Mouse (Mus musculus): ENCODE measurements around the gene Rxfp1. TPM values are rescaled to one million over a fixed set of nuclear protein-coding genes. Genes with fewer than 3 reads are reported as not detected.

The Rxfp1 gene
- 0.05 and 0.61 TPM in 2 replicates for polyA plus RNA-seq (2014; fragmentation: Nextera tagmentation; extraction: Ambion mirVana)

- H3K9me3 ChIP-seq (ENCODE audit: low read depth, low read length), result no peaks in the 10 kb centered on the region
- ATAC-seq (ENCODE audit: insufficient read depth) (no peak), DNase-seq (no peak)
- no peak within 1 kb of the TSS for H3K27ac ChIP-seq (ENCODE audit: low read depth)
- no peaks in the 10 kb centered on the region for H3K4me1 ChIP-seq (ENCODE audit: insufficient read depth)
- H3K27me3 ChIP-seq (ENCODE audit: insufficient read depth, low read length), result no peaks in the 10 kb centered on the region
- WGBS, result 41% methylated on average over 4 of the region's 4 CpGs
- no peaks in the 10 kb centered on the region for H3K36me3 ChIP-seq (ENCODE audit: insufficient read depth)
- H3K9ac ChIP-seq, result no peak within 1 kb of the TSS
- no peak for TF ChIP-seq CTCF (IDR thresholded peaks at IDR 0.05; ENCODE audit: low read depth)
- no peak within 1 kb of the TSS for H3K4me2 ChIP-seq
- H3K4me3 ChIP-seq (ENCODE audit: low read depth, low read length), result no peak within 1 kb of the TSS
Measured at GRCm38 (mm10) chr3:79737780-79738179, at the start of gene Rxfp1. Gene Rxfp1, minus strand, starts transcription at chr3:79737880.

GRCm38 (mm10) chr3:79784362-79784736 lies 46.7 kb upstream of the Rxfp1 start:
- peak overlapping the region; percentile 54 for H3K4me2 ChIP-seq
- H3K4me3 ChIP-seq (ENCODE audit: low read depth, low read length), result peak overlapping the region; percentile 14; the same call in 1 of the 2 replicates
- H3K9ac ChIP-seq, result 0 out of 2 replicates have a peak overlapping the region, but pooled peaks have one; percentile 6
- no peaks in the 10 kb centered on the region for H3K9me3 ChIP-seq (ENCODE audit: low read depth, low read length)
- ATAC-seq (ENCODE audit: insufficient read depth) (peak; percentile 48; the same call in 1 of the 2 replicates), DNase-seq (peak; percentile 38)
- peak overlapping the region; percentile 46 for H3K27ac ChIP-seq (ENCODE audit: low read depth)
- H3K36me3 ChIP-seq (ENCODE audit: insufficient read depth), result no peaks in the 10 kb centered on the region
- TF ChIP-seq CTCF (IDR thresholded peaks at IDR 0.05; ENCODE audit: low read depth), result no peak
- H3K4me1 ChIP-seq (ENCODE audit: insufficient read depth), result no peaks in the 10 kb centered on the region
- WGBS, result 3% methylated on average over 11 of the region's 11 CpGs
- no peaks in the 10 kb centered on the region for H3K27me3 ChIP-seq (ENCODE audit: insufficient read depth, low read length)

- Histone ChIP-seq H3K4me3 (ENCODE audit: low read depth, low read length) (peak overlapping the region; percentile 14; the same call in 1 of the 2 replicates), H3K4me2 (peak overlapping the region; percentile 54), H3K9ac (0 out of 2 replicates have a peak overlapping the region, but pooled peaks have one; percentile 6), H3K27me3 (ENCODE audit: insufficient read depth, low read length) (no peaks in the 10 kb centered on the region), H3K4me1 (ENCODE audit: insufficient read depth) (no peaks in the 10 kb centered on the region), H3K27ac (ENCODE audit: low read depth) (no peak overlapping the region; the same call in 1 of the 2 replicates), H3K9me3 (ENCODE audit: low read depth, low read length) (no peaks in the 10 kb centered on the region), H3K36me3 (ENCODE audit: insufficient read depth) (no peaks in the 10 kb centered on the region)
- no peak for TF ChIP-seq CTCF (IDR thresholded peaks at IDR 0.05; ENCODE audit: low read depth)
- DNase-seq (peak; percentile 49), ATAC-seq (ENCODE audit: insufficient read depth) (peak; percentile 86)
- WGBS, result 5% methylated on average over 10 of the region's 10 CpGs
Measured at GRCm38 (mm10) chr3:79783630-79784361, 46.1 kb upstream of the Rxfp1 start.

- no peak overlapping the region for H3K4me2 ChIP-seq
Measured at GRCm38 (mm10) chr3:79772701-79773100, 35.0 kb upstream of the Rxfp1 start.

GRCm38 (mm10) chr3:79753736-79754135 lies 16.1 kb upstream of the Rxfp1 start:
- Histone ChIP-seq H3K4me3 (ENCODE audit: low read depth, low read length) (no peak overlapping the region), H3K9me3 (ENCODE audit: low read depth, low read length) (no peaks in the 10 kb centered on the region), H3K4me1 (ENCODE audit: insufficient read depth) (no peaks in the 10 kb centered on the region), H3K4me2 (no peak overlapping the region), H3K9ac (no peak overlapping the region), H3K36me3 (ENCODE audit: insufficient read depth) (no peaks in the 10 kb centered on the region), H3K27me3 (ENCODE audit: insufficient read depth, low read length) (no peaks in the 10 kb centered on the region), H3K27ac (ENCODE audit: low read depth) (no peak overlapping the region)
- 62% methylated on average over 1 of the region's 1 CpGs for WGBS
- no peak for TF ChIP-seq CTCF (IDR thresholded peaks at IDR 0.05; ENCODE audit: low read depth)
- no peak for DNase-seq
- ATAC-seq (ENCODE audit: insufficient read depth), result no peak

More at GRCm38 (mm10) chr3:79772701-79773100, 35.0 kb upstream of the Rxfp1 start:
- H3K4me1 ChIP-seq (ENCODE audit: insufficient read depth), result no peaks in the 10 kb centered on the region
- no peak for TF ChIP-seq CTCF (IDR thresholded peaks at IDR 0.05; ENCODE audit: low read depth)
- ATAC-seq (ENCODE audit: insufficient read depth) (no peak), DNase-seq (no peak)
- H3K4me3 ChIP-seq (ENCODE audit: low read depth, low read length), result no peak overlapping the region
- no peak overlapping the region for H3K27ac ChIP-seq (ENCODE audit: low read depth)
- no peak overlapping the region for H3K9ac ChIP-seq
- no peaks in the 10 kb centered on the region for H3K9me3 ChIP-seq (ENCODE audit: low read depth, low read length)
- WGBS, result 68% methylated on average over 2 of the region's 2 CpGs
- no peaks in the 10 kb centered on the region for H3K27me3 ChIP-seq (ENCODE audit: insufficient read depth, low read length)
- no peaks in the 10 kb centered on the region for H3K36me3 ChIP-seq (ENCODE audit: insufficient read depth)

- no peaks in the 10 kb centered on the region for H3K9me3 ChIP-seq (ENCODE audit: low read depth, low read length)
- no peak for ATAC-seq (ENCODE audit: insufficient read depth)
- no peak for DNase-seq
- TF ChIP-seq CTCF (IDR thresholded peaks at IDR 0.05; ENCODE audit: low read depth), result no peak
- H3K36me3 ChIP-seq (ENCODE audit: insufficient read depth), result no peaks in the 10 kb centered on the region
- H3K4me1 ChIP-seq (ENCODE audit: insufficient read depth), result no peaks in the 10 kb centered on the region
- H3K9ac ChIP-seq, result no peak overlapping the region
- no peak overlapping the region for H3K4me2 ChIP-seq
- H3K27me3 ChIP-seq (ENCODE audit: insufficient read depth, low read length), result no peaks in the 10 kb centered on the region
- no peak overlapping the region for H3K4me3 ChIP-seq (ENCODE audit: low read depth, low read length)
- WGBS, result 86% methylated on average over 6 of the region's 6 CpGs
- H3K27ac ChIP-seq (ENCODE audit: low read depth), result no peak overlapping the region
Measured at GRCm38 (mm10) chr3:79746585-79746984, 8.9 kb upstream of the Rxfp1 start.

GRCm38 (mm10) chr3:79745101-79745500 lies 7.4 kb upstream of the Rxfp1 start:
- 62% methylated on average over 6 of the region's 6 CpGs for WGBS
- Histone ChIP-seq H3K27ac (ENCODE audit: low read depth) (no peak overlapping the region), H3K9me3 (ENCODE audit: low read depth, low read length) (no peaks in the 10 kb centered on the region), H3K36me3 (ENCODE audit: insufficient read depth) (no peaks in the 10 kb centered on the region), H3K27me3 (ENCODE audit: insufficient read depth, low read length) (no peaks in the 10 kb centered on the region), H3K9ac (no peak overlapping the region), H3K4me3 (ENCODE audit: low read depth, low read length) (no peak overlapping the region), H3K4me2 (no peak overlapping the region), H3K4me1 (ENCODE audit: insufficient read depth) (no peaks in the 10 kb centered on the region)
- no peak for TF ChIP-seq CTCF (IDR thresholded peaks at IDR 0.05; ENCODE audit: low read depth)
- DNase-seq, result no peak
- ATAC-seq (ENCODE audit: insufficient read depth), result no peak

Measured in lung, embryonic 14.5 days (tissue).